Mouse (Mus musculus) right cerebral cortex, postnatal 4 days (tissue): ENCODE measurements around the gene Ngfr.
A peak's percentile ranks its signal among the peaks of the same experiment; 100 is the strongest.

ENCODE experiments used
- DNase-seq: peaks from one replicate; pipeline ENCODE4 v3.0.0-alpha.2; 2022

The Ngfr gene

DNA sequence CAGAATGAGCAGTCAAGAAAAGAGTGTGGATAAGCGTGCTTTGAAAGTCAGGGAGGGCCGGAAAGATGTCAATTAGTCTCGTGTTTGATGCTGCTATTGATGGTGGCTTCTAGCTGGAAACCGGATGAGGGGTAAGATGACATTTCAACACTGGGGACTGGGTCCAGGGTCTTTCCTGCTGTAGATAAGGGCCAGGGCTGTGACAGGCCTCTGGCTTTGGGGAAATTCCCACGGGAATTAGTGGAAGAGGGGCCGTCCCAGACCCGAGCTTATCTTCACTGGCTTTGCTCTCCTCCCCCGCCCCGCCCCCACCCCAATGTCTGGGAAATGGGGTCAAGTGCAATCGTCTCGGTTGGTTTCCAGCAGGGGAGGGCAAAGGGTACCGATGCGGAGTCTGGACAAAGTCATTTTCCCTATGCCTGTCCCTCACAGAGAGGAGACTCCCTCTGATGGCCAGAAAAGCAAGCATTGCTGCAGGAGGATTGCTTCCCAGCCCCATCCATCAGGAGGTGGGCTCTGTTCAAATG, 7.2 kb upstream of the Ngfr start:
- no peak for DNase-seq

DNA sequence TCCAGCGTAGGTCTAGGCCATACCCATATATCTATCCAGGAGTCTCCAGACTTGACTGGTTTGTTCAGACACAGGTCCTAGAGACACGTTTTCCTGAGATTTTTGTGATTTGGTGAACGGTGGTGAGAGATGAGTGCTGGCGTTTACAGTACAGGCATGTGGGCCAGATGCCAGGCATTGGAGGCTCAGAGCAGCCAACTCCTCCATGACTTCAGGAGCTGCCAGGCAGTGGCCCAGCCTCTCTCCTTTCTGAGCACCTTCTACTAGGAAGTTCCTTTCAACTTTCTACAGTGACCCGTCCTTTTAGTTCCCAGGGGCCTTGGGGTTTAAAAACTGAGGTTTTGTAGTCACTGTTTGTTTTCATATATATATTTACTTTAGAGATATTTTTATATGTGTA, 6.0 kb upstream of the Ngfr start:
- DNase-seq, result no peak

DNA sequence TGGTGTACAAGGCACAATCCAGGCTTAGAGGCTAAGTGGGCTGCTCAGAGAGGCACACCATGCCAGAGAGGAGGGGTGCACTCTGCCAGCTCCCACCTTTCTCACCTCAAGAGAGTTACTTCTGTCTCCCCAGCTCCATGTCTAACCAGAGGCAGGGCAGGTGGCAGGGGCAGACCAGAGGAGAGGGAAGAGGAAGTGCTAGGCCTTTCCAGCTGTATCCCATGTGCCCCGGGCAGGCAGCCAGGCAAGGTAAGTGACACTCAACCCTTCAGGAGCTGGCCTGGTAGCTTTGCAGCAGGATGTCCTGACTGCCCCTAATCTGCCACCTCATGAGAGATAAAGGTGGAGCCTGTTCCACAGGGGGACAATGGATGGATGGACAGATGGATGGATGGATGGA, 5.2 kb upstream of the Ngfr start:
- DNase-seq, result no peak

DNA sequence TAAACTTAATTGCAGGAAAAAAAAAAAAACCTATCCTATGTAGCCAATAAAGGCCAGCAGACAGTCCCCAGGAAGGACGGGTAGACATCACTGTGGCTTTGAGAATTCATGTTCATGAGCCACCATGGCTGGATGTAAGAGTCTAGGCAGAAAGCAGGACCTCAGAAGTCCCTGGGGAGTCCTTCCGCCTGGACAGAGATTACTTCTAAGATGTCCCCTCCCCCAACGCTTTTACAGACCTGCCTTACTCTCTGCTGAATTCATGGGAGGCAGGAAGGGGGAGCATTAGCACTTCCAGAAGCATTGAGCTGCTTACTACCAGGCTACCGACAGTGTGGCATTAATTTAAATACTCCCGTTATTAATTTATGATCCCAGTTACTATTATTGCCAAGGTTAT, 1.7 kb upstream of the Ngfr start:
- no peak for DNase-seq

DNA sequence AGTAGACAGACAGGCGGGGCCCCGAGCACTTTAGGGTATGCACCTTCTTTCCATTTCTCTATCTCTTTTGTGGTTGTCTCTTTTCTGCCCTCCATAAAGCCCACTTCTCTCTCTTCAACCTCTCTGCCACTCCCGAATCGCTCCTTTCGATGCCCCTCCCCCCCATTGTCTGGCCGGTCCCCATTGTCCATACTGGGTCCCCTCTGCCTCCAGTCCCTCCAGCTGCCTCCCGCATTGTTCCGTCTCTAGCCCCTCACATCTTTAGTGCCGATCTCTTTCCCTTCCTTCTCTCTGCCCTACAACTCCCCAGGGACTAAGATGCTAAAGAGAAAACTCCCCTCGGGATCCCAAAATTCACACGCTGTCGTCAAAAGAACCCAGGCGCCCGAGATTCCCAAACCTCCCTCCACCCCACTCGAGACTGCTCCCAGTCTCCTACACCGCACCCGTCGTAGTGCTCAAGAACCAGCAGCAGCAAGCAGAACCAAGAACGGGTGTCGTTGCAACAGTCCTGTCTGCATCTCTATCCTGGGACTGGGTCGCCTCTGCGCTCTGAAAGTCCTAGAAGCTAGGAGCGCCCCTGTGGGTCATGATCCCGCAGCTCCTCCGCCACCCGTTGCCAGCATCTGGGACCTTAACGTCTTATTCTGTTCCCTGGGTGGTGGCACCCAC, 648 bp downstream of the Ngfr start:
- no peak for DNase-seq

DNA sequence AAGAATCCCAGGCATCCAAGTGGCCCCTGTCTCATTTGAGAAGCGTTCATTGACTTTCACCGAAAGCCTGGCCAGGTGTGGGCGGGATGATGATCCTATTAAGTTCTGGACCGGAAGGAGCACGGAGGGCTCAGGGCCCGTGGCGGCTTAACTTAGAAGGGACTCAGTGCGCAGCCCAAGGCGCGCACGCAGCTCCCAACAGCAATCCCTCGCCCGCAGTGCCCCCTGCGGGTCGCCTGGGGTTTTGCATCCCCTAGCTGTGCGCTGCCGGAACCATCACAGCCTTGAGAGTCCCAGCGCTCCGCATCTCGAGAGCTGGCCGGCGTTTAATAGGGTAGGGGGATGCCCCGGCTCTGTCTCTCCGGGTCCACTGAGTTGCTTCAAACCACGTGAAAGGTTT, 1.4 kb downstream of the Ngfr start:
- peak; percentile 87 for DNase-seq

DNA sequence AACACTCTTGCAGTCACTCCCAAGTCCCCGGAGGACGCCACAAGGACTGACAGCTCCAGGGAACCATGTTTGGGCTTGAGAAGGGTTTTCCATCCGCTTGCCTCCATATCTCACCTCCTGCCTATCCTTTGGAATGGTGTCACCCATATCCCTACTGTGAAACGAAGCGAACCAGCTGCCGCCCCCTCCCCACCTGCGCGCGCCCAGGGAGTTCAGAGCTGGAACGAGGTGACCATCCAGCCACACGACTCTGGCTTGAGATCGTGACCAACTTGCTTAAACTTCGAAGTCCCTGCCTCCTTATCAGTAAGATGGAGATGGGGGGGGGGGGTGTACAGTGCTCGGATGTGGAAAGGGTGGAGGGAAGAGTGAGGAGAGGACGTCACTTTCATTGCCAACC, 1.9 kb downstream of the Ngfr start:
- DNase-seq, result no peak

DNA sequence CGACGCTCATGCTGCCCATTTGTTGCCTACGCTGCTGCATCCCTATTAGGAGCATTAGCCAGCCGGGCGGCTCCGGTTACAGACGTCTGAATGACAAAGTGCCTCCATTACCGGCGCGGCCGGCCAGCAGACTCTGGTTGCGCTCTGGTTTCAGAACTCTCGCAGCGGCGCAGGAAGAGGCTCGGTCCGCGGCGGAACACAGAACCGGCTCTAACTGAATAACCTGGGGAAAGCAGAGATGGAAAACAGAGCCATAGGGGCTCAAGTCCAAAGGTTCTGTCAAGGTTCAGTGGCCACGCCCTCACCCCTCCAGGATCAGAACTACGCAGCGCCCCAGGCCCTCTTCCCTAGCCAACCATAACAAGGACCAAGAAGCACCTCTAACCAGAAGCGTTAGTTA, 2.3 kb downstream of the Ngfr start:
- no peak for DNase-seq

DNA sequence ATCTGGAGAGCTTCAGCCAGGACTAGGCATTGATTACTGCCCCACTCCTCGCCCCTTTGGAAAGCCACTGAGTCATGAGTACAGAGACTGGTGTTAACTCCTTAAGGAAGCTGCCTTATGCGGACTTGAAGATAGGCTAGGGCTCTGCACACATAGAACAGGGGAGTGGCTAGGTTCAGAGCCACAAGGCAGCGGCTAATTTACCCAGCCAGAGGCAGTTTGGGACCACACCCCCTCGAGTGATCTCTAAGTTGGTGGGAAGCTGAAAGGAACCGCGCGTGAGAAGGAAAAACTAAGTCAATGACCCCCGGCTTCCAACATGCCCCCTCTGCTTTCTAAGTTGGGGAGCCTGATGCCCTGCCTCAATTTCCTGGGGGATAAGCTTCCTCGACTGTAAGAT, 2.9 kb downstream of the Ngfr start:
- no peak for DNase-seq

DNA sequence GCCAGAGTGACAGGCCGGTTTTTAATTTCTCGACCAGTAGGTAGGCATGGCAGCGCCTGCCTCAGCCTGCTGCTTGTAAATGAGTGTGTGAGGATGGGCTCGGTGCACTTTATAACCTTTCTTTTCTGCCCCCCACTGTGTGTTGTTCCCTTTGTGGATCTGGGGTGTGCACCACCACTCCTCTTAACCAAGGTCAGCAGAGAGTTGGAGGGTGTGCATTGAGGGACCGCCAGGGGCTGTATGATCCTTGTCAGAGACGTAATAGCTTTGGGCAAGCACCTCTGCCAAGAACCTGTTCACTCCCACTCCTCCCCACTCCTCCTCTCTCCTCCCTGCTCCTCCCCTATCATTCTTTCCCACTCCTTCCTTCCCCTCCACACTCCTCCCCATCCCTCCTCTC, 4.1 kb downstream of the Ngfr start:
- no peak for DNase-seq

DNA sequence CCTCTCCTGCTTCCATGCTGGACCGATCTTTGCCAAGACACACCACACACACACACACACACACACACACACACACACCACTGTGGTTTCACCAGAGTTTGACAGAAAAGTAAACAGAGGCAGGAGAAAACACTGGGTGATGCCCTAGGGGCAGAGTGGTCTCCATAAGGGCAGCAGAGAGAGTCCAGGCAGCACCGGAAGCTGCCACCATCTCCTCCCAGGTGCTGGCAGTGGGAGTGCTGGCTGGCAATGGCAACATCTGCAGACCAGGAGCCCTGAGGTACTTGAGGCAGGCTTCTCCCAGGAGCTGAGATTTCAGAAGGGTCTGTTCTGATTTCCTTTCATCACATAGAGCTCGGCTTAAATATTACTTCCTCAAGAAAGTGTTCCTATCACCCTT, 5.3 kb downstream of the Ngfr start:
- DNase-seq, result no peak

DNA sequence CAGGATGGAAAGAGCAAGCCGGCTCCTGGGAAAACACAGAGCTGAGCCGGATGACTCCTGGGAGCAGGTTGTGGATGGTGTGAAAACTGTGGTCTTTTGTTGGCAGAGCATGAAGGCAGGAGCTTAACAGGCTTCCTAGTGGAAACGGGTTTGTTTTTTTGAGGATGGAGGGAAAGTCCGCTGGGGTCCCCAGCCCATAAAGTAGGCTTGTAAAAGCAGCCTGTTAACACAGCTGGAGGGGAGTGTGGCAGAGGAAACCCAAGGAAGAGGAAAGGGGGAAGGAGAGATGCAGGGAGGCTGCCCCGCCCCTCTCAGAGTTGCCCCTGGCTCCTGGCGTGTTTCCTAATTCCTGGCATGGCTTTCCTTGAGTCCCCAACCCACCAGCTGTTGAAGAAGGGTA, 8.1 kb downstream of the Ngfr start:
- DNase-seq, result no peak

DNA sequence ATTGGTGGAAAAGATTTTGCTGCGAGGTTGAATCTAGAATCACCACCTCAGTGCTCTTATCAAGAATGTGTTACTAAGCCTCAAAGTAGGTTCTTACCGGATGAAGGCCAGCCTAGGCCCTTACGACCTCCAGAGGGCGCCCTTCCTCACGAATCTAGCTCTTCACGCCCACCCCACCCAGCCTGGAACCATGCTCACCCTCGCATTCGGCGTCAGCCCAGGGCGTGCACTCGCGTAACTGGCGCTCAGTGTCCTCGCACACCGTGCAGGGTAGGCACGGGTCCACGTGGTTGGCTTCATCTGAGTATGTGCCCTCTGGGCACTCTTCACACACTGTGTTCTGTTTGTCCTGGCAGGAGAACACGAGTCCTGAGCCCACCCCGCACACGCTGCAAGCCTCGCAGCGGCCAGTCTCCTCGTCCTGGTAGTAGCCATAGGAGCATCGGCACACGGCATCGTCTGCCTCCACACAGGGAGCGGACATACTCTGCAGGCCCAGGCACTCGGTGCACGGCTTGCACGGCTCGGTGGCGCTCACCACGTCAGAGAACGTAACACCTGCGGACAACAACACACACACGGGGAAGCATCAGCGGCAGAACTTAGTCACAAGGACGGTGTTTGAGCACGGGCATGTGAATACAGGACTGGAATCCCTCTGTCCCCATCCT, 9.6 kb downstream of the Ngfr start:
- peak; percentile 61 for DNase-seq

DNA sequence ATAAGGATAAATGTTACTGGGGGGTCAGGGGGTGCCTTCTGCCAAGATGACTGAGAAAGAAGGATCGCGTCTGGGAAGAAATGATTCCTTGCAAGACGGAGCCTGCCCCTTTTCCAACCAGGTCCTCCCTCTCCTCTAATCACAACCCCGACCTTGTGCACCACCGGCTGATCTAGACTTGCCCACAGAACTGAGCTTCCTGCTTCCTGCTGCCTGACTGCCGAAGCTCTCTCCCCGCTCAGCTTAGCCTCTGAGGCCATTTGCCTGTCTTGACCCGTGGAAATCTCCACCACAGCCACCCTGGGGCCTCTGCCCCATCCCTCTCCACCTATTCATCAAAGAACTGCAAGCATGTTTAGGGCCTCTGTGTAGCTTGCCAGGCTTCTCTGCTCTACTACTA, 11.2 kb downstream of the Ngfr start:
- DNase-seq, result no peak

DNA sequence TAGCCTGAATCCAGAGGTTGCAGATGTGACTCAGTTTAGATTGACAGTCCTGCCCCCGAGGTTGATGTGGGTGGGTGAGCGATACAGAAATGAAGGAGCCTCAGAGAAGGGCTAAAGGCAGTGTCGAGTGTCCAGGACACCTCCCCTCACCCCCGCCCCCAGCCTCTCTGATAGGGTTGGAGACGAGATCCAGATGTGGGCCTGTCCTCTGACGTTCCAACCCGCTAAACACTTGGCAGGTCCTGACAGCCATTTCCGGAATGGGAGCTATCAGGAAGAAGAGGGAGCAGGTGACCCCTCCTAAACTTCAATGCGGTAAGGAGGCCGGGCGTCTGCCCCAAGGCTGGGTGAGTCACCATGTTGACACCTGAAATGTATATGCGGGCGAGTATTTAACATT, 11.7 kb downstream of the Ngfr start:
- DNase-seq, result no peak

DNA sequence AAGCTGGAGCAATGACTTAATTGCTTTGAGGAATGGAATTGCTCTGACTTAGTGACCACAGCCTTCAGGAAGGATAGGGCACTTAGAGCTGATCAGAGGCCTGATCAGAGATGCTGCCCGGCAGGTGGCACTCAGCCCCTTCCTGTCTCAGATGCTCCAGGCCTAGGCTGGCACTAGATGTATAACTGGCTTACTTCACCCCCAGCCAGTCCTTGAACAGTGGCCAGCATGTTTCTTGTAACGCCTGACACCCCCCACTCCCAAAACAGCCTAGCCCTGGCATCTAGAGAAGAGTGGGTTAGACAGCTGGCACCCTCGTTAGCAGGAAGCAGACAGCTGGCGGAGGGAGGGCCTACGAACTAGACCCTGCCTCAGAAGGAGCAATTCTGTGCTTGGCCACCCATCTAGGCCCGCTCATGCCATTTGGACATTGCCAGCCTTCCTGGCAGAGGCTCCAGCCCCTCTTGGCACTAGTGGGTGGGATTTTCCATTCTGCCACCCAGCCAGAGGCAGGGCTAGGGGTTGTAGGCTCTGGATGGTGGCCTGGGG, 12.7 kb downstream of the Ngfr start:
- DNase-seq, result peak; percentile 44

DNA sequence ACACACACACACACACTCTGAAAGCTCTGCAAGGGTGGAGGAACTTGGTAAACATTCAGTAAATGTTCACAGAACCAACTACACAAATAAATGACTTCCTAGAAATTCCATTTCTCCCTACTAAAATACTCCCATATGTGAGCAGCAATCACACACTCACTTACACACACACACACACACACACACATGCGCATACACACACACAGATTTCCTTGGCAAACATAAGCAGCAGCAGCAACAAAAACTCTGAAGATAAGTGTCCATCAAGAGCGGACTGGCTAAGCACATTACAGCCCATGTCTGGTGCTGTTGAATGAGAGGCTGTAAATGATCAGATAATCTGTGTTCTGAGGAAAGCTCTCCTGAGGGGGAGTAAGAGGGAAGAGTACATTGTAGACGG, 15.3 kb downstream of the Ngfr start:
- DNase-seq, result no peak

DNA sequence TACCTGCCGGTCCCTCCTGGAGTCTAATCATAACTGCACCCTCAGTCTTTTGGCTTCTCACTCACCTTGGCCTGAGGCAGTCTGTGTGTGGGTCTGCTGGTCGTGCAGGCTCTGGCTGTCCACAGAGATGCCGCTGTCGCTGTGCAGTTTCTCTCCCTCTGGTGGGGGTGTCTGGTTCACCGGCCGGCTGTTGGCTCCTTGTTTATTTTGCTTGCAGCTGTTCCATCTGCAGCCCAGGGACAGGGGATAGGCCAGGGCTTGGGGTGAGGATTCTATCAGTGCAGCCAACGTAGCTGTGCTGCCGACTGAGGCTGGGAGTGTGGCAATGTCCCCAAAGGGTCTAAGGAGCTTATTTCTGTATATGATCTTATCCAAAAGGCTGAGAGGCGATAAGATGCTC, 15.8 kb downstream of the Ngfr start:
- no peak for DNase-seq

DNA sequence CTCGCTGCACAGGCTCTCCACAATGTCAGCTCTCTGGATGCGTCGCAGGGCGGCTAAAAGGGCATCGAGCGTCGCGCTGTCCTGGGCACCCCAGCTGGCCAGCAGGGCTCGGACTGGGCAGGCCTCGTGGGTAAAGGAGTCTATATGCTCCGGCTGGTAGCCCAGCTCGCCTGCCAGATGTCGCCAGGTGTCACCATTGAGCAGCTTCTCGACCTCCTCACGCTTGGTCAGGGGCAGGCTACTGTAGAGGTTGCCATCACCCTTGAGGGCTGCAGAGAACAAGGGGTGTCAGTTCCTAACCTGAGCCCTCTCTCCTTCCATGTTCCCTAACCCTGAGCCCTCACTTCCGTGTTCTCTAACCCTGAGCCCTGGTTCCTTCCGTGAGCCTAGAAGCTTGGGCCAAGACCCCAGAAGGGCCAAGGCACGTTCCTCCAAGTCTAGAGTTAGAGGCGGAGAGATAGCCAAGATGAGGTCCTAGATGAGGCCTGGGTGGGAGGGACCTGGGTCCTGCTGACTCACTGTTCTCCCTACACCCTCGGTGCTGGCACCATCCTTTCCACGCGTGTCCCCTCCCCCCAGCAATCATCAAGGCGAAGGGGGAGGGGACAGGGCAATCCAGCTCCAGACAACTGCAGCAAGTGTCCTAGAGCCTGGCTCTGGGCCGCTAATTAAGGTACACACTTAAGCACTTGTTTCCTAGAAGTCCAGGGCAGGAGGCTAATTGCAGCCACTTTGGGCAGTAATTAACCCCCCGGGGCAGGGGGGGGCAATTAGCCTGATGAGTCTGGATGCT, 16.5 kb downstream of the Ngfr start:
- DNase-seq, result no peak

DNA sequence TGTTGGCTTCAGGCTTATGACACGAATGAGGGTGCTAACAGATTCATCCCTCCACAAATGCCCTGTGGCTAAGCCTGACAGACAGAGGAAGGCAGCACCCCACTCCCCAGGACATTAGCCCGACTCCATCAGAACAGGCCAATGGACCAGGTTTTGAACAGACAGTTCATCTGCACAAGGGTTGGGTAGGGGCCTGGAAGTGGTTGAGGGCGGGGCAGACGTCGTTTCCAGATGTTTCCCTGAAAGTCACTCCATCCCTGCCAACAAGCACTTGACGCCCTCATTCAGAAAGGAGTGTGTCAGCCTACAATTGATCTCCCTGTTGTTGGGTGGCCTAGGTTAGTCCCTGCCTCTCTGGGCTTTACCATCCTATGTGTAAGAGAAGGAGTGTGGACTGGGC, 17.6 kb downstream of the Ngfr start:
- no peak for DNase-seq

DNA sequence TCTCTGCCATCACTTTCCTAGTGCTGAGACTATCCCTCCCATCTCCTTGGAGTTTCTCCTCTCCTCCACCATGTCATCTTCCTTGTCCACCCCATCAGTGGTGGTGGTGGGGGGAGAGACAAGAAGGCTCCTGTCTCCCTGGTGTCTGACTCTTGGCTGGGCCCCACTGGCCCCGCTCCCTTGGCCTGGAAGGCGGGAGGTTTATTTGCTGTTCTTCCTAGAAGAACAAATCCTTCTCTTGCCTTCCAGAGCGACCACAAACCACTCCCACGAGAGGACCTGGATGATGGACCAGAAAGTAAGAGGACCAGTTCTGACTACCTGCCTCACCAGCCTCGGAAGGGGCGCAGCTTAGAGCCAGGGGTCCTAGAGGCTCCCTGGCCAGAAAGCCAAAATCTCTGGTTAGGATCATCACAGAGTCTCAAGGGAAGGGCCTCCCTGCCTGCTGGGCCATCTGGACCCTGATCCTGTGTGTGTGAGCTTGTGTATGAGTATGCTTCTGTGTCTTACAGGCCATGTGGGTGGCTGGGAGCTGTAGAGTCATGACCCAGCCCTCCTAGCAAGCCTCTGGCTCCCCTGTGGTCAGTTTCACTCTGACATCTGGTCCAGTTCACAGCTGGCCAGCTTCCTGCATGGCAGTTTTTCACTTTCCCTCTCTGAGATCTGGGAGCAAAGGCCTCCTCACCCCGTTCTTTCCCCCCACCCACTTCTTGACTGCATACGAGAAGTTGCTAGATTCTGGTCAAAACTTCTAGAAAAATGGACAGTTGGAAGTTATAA, 19.4 kb downstream of the Ngfr start:
- no peak for DNase-seq

DNA sequence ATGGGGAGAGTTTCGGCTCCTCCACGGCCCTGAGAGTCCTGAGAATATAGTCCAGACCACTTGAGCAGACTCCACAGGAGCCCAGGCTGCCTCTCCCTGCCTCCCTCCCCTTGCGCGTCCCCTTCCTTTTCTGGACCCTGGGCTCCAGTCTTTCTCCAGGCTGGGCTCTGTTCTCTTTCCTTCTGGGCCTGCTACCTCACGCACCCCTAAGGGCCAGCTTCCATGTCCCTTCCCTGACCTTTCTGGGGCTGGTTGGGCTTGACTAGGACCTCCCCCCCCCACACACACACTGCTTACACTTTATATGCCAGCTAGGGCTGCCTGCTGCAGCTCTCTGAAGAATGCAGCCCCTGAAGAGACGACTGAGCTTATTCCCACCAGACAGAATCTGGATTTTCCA, 20.2 kb downstream of the Ngfr start:
- no peak for DNase-seq

DNA sequence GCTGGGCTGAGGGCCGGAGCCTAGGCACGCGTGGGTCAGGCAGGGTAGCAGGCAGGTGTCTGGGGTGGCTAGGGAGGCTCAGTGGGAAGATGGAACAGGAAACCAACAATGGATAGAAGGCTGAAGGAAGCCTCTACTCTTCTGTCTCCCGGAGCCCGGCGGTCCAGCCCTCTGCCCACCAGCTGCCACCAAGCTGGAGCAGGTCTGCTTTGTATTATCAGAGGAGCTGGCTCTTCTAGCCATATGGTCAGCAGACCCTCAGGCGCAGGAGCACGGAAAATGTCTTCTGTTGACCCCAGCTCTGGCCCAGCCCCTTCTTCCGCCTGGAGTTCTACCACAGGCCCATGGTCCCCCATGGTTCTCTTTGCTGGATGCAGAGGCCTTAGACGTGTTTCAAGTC, 22.2 kb downstream of the Ngfr start:
- no peak for DNase-seq
